Mouse (Mus musculus): ENCODE data around the gene Ing3. TPM values are rescaled to one million over a fixed set of nuclear protein-coding genes. Genes with fewer than 3 reads are reported as not detected.

Ing3 gene
- total and polyA plus RNA-seq, 3 experiments = 14.5 to 34.3 (median 21.9) TPM

DNA sequence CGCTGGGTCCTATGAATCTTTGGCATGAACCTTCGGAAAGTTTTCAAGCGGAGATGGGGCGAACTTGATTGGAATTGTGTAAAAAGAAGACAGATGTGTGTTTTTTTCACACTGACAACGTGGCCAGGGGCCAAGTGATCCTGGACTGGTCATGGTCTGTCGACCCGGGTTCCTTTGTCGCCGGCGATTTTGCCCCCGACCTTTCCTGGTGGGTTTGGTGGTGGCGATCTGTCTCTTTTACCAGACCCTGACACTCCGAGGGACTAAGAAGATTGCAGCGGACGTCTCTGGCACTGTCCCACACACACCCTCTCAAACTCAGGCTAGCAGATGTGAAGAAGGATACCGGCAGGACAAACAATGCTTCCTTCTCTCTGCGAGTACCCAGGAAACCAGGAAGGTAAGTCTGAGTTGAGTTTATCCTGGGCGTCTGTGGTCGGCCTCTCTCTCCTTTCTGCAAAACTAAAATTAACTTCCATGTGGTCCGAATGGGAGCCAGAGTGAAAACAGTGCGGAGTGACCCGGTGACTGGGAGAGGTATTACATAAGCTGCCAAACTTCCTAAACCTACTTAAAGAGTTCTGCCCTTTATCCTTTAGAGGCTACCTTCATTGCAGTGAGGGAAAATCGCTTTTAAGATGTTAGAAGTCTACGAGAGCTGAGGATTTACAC lies 37.4 kb downstream of the Ing3 start:
- H3K9me3 ChIP-seq (replicated peaks; ENCODE audit: low read length) = no peaks in the 10 kb centered on the region
- DNase-seq (ENCODE audit: extremely low read depth) = no peak
- H3K4me3 ChIP-seq (replicated peaks in 1 of 3; ENCODE audit: low read depth in 2 of 3, low read length in 2 of 3, poor library complexity in 1 of 3) = no peak overlapping the region
- no peak overlapping the region for H3K27ac ChIP-seq (ENCODE audit: insufficient read depth, low read depth)
- dilution Hi-C loops (cut with MboI; ENCODE audit: extremely low pct_ligation_motif_present, extremely low pct_unique_long_range_greater_than_20kb, low sequenced_read_pairs) = no loop called here
- H3K4me2 ChIP-seq (ENCODE audit: insufficient read depth, low read depth, poor library complexity, severe bottlenecking) = peak overlapping the region; percentile 97; the same call in 1 of the 2 replicates
- H3K9ac ChIP-seq (ENCODE audit: insufficient read depth, low read depth) = peak overlapping the region; percentile 22; the same call in 1 of the 2 replicates
- no peaks in the 10 kb centered on the region for H3K27me3 ChIP-seq (replicated peaks)
- TF ChIP-seq MAX (IDR thresholded peaks at IDR 0.05; ENCODE audit: low read length) = no peak
- no peak for TF ChIP-seq ZMIZ1 (IDR thresholded peaks at IDR 0.05; ENCODE audit: low read depth, low read length)
- no peak for TF ChIP-seq MEF2A (IDR thresholded peaks at IDR 0.05; ENCODE audit: borderline replicate concordance, low read depth, low read length)
- TF ChIP-seq ZNF384 (IDR thresholded peaks at IDR 0.05; ENCODE audit: low read depth, low read length) = no peak
- TF ChIP-seq MAZ (IDR thresholded peaks at IDR 0.05; ENCODE audit: low read depth, low read length) = no peak
- TF ChIP-seq TCF12 (IDR thresholded peaks at IDR 0.05; ENCODE audit: low read depth, low read length) = no peak
- no peak for TF ChIP-seq CTCF (conservative IDR thresholded peaks at IDR 0.05 in 1 of 2, IDR thresholded peaks at IDR 0.05 in 1 of 2; ENCODE audit: low read depth in 2 of 2, low read length in 2 of 2)
- TF ChIP-seq ETS1 (conservative IDR thresholded peaks at IDR 0.05; ENCODE audit: low read depth, low read length) = no peak
- no peaks in the 10 kb centered on the region for H3K79me2 ChIP-seq (replicated peaks; ENCODE audit: control insufficient read depth, extremely low read depth, insufficient read depth, poor library complexity, severe bottlenecking)
- no peaks in the 10 kb centered on the region for H3K4me1 ChIP-seq (ENCODE audit: control insufficient read depth in 1 of 2, insufficient read depth in 2 of 2)
- in situ Hi-C loops (cut with MboI; ENCODE audit: low pct_ligation_motif_present, low pct_unique_long_range_greater_than_20kb, low sequenced_read_pairs) = loop anchor here (5.0 kb wide), 1 partner anchor 86 kb away; no protein-coding TSS in a partner anchor
- no peaks in the 10 kb centered on the region for H3K36me3 ChIP-seq (replicated peaks in 1 of 2; ENCODE audit: control insufficient read depth in 1 of 2, insufficient read depth in 1 of 2, low read length in 1 of 2)

DNA sequence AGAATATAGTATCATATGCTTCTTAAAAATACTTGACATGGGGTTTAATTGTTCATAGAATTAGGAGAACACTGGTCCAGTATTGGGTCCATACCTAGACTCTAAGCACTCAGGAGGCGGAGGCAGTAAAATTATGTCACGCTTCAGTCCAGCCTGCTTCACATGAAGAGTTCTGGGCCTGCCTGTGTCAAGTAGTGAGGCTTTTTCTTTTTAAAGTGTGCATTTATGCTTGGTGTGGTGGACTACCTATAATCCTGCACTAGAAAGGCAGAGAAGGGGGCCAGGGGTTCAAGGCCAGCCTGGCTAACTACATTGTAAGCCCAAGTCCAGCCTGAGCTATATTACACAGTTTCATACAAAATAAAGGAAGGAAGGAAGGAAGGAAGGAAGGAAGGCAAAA lies 38.2 kb downstream of the Ing3 start:
- TF ChIP-seq TCF12 (IDR thresholded peaks at IDR 0.05; ENCODE audit: low read depth, low read length) (no peak), ZMIZ1 (IDR thresholded peaks at IDR 0.05; ENCODE audit: low read depth, low read length) (no peak), MAX (IDR thresholded peaks at IDR 0.05; ENCODE audit: low read length) (no peak), MYC (IDR thresholded peaks at IDR 0.05; ENCODE audit: low read depth, low read length) (no peak), IRF4 (IDR thresholded peaks at IDR 0.05; ENCODE audit: low read depth, low read length) (no peak), HCFC1 (IDR thresholded peaks at IDR 0.05; ENCODE audit: low read depth, low read length) (no peak), POLR2AphosphoS2 (IDR thresholded peaks at IDR 0.05; ENCODE audit: low read depth, low read length) (no peak), USF1 (IDR thresholded peaks at IDR 0.05; ENCODE audit: low read depth, low read length) (no peak), MXI1 (IDR thresholded peaks at IDR 0.05; ENCODE audit: low read depth, low read length) (no peak), KAT2A (IDR thresholded peaks at IDR 0.05; ENCODE audit: insufficient replicate concordance, low read length) (no peak), JUN (IDR thresholded peaks at IDR 0.05; ENCODE audit: insufficient read depth, low read depth, low read length) (no peak), NELFE (IDR thresholded peaks at IDR 0.05; ENCODE audit: low read depth, low read length) (no peak), ZC3H11A (IDR thresholded peaks at IDR 0.05; ENCODE audit: low read depth, low read length) (no peak), ZNF384 (IDR thresholded peaks at IDR 0.05; ENCODE audit: low read depth, low read length) (no peak), UBTF (IDR thresholded peaks at IDR 0.05; ENCODE audit: low read depth, low read length) (no peak)
- in situ Hi-C loops (cut with MboI; ENCODE audit: low pct_ligation_motif_present, low pct_unique_long_range_greater_than_20kb, low sequenced_read_pairs) (loop anchor here (5.0 kb wide), 1 partner anchor 85 kb away; no protein-coding TSS in a partner anchor), dilution Hi-C loops (cut with MboI; ENCODE audit: extremely low pct_ligation_motif_present, extremely low pct_unique_long_range_greater_than_20kb, low sequenced_read_pairs) (no loop called here)
- Histone ChIP-seq H3K9me3 (replicated peaks; ENCODE audit: low read length) (no peaks in the 10 kb centered on the region), H3K4me2 (ENCODE audit: insufficient read depth, low read depth, poor library complexity, severe bottlenecking) (peak overlapping the region; percentile 29; the same call in 1 of the 2 replicates), H3K27ac (ENCODE audit: insufficient read depth, low read depth) (no peak overlapping the region), H3K27me3 (replicated peaks) (no peaks in the 10 kb centered on the region), H3K36me3 (replicated peaks in 1 of 2; ENCODE audit: control insufficient read depth in 1 of 2, insufficient read depth in 1 of 2, low read length in 1 of 2) (no peaks in the 10 kb centered on the region), H3K4me1 (ENCODE audit: control insufficient read depth in 1 of 2, insufficient read depth in 2 of 2) (no peaks in the 10 kb centered on the region), H3K9ac (ENCODE audit: insufficient read depth, low read depth) (no peak overlapping the region), H3K79me2 (replicated peaks; ENCODE audit: control insufficient read depth, extremely low read depth, insufficient read depth, poor library complexity, severe bottlenecking) (no peaks in the 10 kb centered on the region), H3K4me3 (replicated peaks in 1 of 3; ENCODE audit: low read depth in 2 of 3, low read length in 2 of 3, poor library complexity in 1 of 3) (no peak overlapping the region)
- DNase-seq (ENCODE audit: extremely low read depth) = no peak
